Mouse (Mus musculus): ENCODE results near the gene Gstm1. TPM values are rescaled to one million over a fixed set of nuclear protein-coding genes. Genes with fewer than 3 reads are reported as not detected.
A peak's percentile ranks its signal among the peaks of the same experiment; 100 is the strongest.

The Gstm1 gene
- total and polyA plus RNA-seq, 2 experiments from 2014 or later, result 174 to 429 TPM

- H3K4me3 ChIP-seq (ENCODE audit: low read length), result no peak overlapping the region
- no peaks in the 10 kb centered on the region for H3K36me3 ChIP-seq (ENCODE audit: insufficient read depth, low read length)
- no peak overlapping the region for H3K4me2 ChIP-seq (ENCODE audit: low read depth, low read length)
- H3K9me3 ChIP-seq (ENCODE audit: low read length), result no peaks in the 10 kb centered on the region
- H3K4me1 ChIP-seq (ENCODE audit: insufficient read depth, low read length), result peaks cover 16% of the 10 kb centered on the region
- H3K27ac ChIP-seq, result no peak overlapping the region
- 89% methylated on average over 2 of the region's 2 CpGs for WGBS
- DNase-seq (ENCODE audit: low spot score) (no peak), ATAC-seq (no peak)
- no peak overlapping the region for H3K9ac ChIP-seq (replicated peaks; ENCODE audit: low read length)
- no peak for TF ChIP-seq CTCF (IDR thresholded peaks at IDR 0.05; ENCODE audit: low read depth)
- H3K27me3 ChIP-seq (ENCODE audit: insufficient read depth, low read length), result no peaks in the 10 kb centered on the region
Observed at GRCm38 (mm10) chr3:108014974-108015346, 2.8 kb downstream of the Gstm1 start.

- Histone ChIP-seq H3K4me1 (ENCODE audit: insufficient read depth, low read length) (peaks cover 16% of the 10 kb centered on the region), H3K9ac (replicated peaks; ENCODE audit: low read length) (no peak overlapping the region), H3K36me3 (ENCODE audit: insufficient read depth, low read length) (no peaks in the 10 kb centered on the region), H3K4me2 (ENCODE audit: low read depth, low read length) (no peak overlapping the region), H3K27me3 (ENCODE audit: insufficient read depth, low read length) (no peaks in the 10 kb centered on the region), H3K27ac (peak overlapping the region; percentile 45; the same call in 1 of the 2 replicates), H3K9me3 (ENCODE audit: low read length) (no peaks in the 10 kb centered on the region), H3K4me3 (ENCODE audit: low read length) (no peak overlapping the region)
- TF ChIP-seq CTCF (IDR thresholded peaks at IDR 0.05; ENCODE audit: low read depth), result no peak
- no peak for DNase-seq (ENCODE audit: low spot score)
- 84% methylated on average over 7 of the region's 8 CpGs for WGBS
- ATAC-seq, result no peak
Observed at GRCm38 (mm10) chr3:108014098-108014973, 3.4 kb downstream of the Gstm1 start.

- peak overlapping the region; percentile 45; the same call in 1 of the 2 replicates for H3K27ac ChIP-seq
- H3K4me2 ChIP-seq (ENCODE audit: low read depth, low read length), result no peak overlapping the region; the same call in 1 of the 2 replicates
- WGBS, result 64% methylated on average over 4 of the region's 4 CpGs
- peak; percentile 58 for DNase-seq (ENCODE audit: low spot score)
- H3K9ac ChIP-seq (replicated peaks; ENCODE audit: low read length), result no peak overlapping the region
- H3K27me3 ChIP-seq (ENCODE audit: insufficient read depth, low read length), result no peaks in the 10 kb centered on the region
- H3K4me1 ChIP-seq (ENCODE audit: insufficient read depth, low read length), result peaks cover 13% of the 10 kb centered on the region
- TF ChIP-seq CTCF (IDR thresholded peaks at IDR 0.05; ENCODE audit: low read depth), result no peak
- H3K9me3 ChIP-seq (ENCODE audit: low read length), result no peaks in the 10 kb centered on the region
- H3K36me3 ChIP-seq (ENCODE audit: insufficient read depth, low read length), result no peaks in the 10 kb centered on the region
- H3K4me3 ChIP-seq (ENCODE audit: low read length), result no peak overlapping the region
- ATAC-seq, result no peak
Observed at GRCm38 (mm10) chr3:108013331-108013871, 4.4 kb downstream of the Gstm1 start.

DNA sequence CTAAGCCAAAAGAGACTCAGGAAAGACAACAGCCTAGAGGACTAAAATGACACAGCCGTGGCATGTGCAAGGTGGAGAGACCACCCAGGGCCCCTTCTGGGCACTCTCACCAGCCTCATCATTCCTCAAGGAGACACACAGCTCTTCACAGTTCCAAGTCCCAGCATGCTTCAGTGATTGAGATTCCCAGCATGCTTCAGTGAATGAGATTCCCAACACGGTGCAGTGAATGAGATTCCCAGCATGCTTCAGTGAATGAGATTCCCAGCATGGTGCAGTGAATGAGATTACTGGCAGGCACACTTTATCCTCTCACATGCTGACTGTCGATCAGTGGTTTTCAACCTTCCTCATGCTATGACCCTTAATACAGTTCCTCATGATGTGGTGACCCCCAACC lies 6.2 kb downstream of the Gstm1 start:
- Histone ChIP-seq H3K27ac (peak overlapping the region; percentile 52; the same call in 1 of the 2 replicates), H3K36me3 (ENCODE audit: insufficient read depth, low read length) (no peaks in the 10 kb centered on the region), H3K4me2 (ENCODE audit: low read depth, low read length) (no peak overlapping the region), H3K9me3 (ENCODE audit: low read length) (no peaks in the 10 kb centered on the region), H3K4me3 (ENCODE audit: low read length) (no peak overlapping the region), H3K9ac (replicated peaks; ENCODE audit: low read length) (no peak overlapping the region), H3K4me1 (ENCODE audit: insufficient read depth, low read length) (peaks cover 11% of the 10 kb centered on the region; the same call in 1 of the 2 replicates), H3K27me3 (ENCODE audit: insufficient read depth, low read length) (no peaks in the 10 kb centered on the region)
- no peak for TF ChIP-seq CTCF (IDR thresholded peaks at IDR 0.05; ENCODE audit: low read depth)
- 6% methylated on average over 3 of the region's 3 CpGs for WGBS
- DNase-seq (ENCODE audit: low spot score) (peak; percentile 71), ATAC-seq (peak; percentile 65)

DNA sequence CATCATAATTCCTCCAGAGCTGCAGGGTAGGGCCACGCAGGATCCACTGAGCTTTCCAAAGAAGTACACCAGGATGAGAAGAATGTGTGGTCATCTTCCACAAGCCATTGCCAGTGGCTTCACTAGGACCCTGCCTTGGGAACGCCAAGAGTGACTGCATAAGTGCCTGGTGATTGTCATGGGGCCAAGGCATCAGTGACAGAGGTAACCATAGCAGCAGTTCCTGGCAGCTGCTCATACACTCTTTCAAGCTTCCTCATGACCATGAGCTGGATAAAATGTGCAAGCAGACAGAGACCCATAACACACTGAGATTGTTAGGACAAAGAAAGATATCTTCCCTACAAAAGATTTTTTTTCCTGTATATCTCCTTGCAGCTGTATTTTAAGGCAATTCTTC lies 7.5 kb downstream of the Gstm1 start:
- DNase-seq (ENCODE audit: low spot score), result peak; percentile 81

GRCm38 (mm10) chr3:108002021-108002420 lies 15.8 kb downstream of the Gstm1 start:
- TF ChIP-seq CTCF (IDR thresholded peaks at IDR 0.05; ENCODE audit: low read depth), result no peak
- ATAC-seq, result no peak
- Histone ChIP-seq H3K36me3 (ENCODE audit: insufficient read depth, low read length) (no peaks in the 10 kb centered on the region), H3K27me3 (ENCODE audit: insufficient read depth, low read length) (no peaks in the 10 kb centered on the region), H3K9ac (replicated peaks; ENCODE audit: low read length) (no peak overlapping the region), H3K4me1 (ENCODE audit: insufficient read depth, low read length) (no peaks in the 10 kb centered on the region), H3K4me2 (ENCODE audit: low read depth, low read length) (no peak overlapping the region), H3K4me3 (ENCODE audit: low read length) (no peak overlapping the region), H3K27ac (no peak overlapping the region), H3K9me3 (ENCODE audit: low read length) (no peaks in the 10 kb centered on the region)
- WGBS, result 75% methylated on average over 8 of the region's 8 CpGs
- no peak for DNase-seq (ENCODE audit: low spot score)

More for the DNA sequence above, 7.5 kb downstream of the Gstm1 start:
- H3K4me2 ChIP-seq (ENCODE audit: low read depth, low read length), result no peak overlapping the region
- no peaks in the 10 kb centered on the region for H3K9me3 ChIP-seq (ENCODE audit: low read length)
- WGBS, result 35% methylated on average over 2 of the region's 2 CpGs
- no peak overlapping the region for H3K9ac ChIP-seq (replicated peaks; ENCODE audit: low read length)
- H3K27ac ChIP-seq, result peak overlapping the region; percentile 52; the same call in 1 of the 2 replicates
- H3K4me1 ChIP-seq (ENCODE audit: insufficient read depth, low read length), result peaks cover 11% of the 10 kb centered on the region; the same call in 1 of the 2 replicates
- TF ChIP-seq CTCF (IDR thresholded peaks at IDR 0.05; ENCODE audit: low read depth), result no peak
- H3K4me3 ChIP-seq (ENCODE audit: low read length), result no peak overlapping the region
- no peaks in the 10 kb centered on the region for H3K27me3 ChIP-seq (ENCODE audit: insufficient read depth, low read length)
- H3K36me3 ChIP-seq (ENCODE audit: insufficient read depth, low read length), result no peaks in the 10 kb centered on the region
- peak; percentile 79 for ATAC-seq

All from hindbrain, postnatal 0 days (tissue).